Mouse (Mus musculus) midbrain, embryonic 16.5 days (tissue): ENCODE results near the gene Maff. TPM values are rescaled to one million over a fixed set of nuclear protein-coding genes. Genes with fewer than 3 reads are reported as not detected.

Source experiments
- ATAC-seq: fragments of 200-750 bp; cut with Nextera tagmentation; 2 replicates; pipeline ENCODE4 v1.8.0; 2017; ENCODE audit warnings: moderate TSS enrichment
- H3K27ac ChIP-seq: fragments of 300-500 bp; sonication (generic); 2 replicates; pipeline ENCODE4 v1.5.1; 2014; ENCODE audit warnings: mild to moderate bottlenecking, low read length, mixed read lengths
- H3K27me3 ChIP-seq: fragments of 300-500 bp; sonication (generic); 2 replicates; pipeline ENCODE4 v1.6.1; 2014; ENCODE audit warnings: low read depth, low read length, mixed read lengths; ENCODE audit not compliant: control insufficient read depth, insufficient read depth
- H3K36me3 ChIP-seq: fragments of 300-500 bp; sonication (generic); 2 replicates; pipeline ENCODE4 v1.6.1; 2014; ENCODE audit warnings: mild to moderate bottlenecking, low read length, moderate library complexity, mixed read lengths; ENCODE audit not compliant: control insufficient read depth, insufficient read depth
- H3K4me1 ChIP-seq: fragments of 300-500 bp; sonication (generic); 2 replicates; pipeline ENCODE4 v1.6.1; 2014; ENCODE audit warnings: mild to moderate bottlenecking, low read length, mixed read lengths; ENCODE audit not compliant: control insufficient read depth, insufficient read depth
- H3K4me2 ChIP-seq: fragments of 300-500 bp; sonication (generic); 2 replicates; pipeline ENCODE4 v1.6.1; 2014; ENCODE audit warnings: mild to moderate bottlenecking, low read length, mixed read lengths
- H3K4me3 ChIP-seq: fragments of 300-500 bp; sonication (generic); 2 replicates; pipeline ENCODE4 v1.5.1; 2014; ENCODE audit warnings: low read depth, mild to moderate bottlenecking, low read length, moderate library complexity, mixed read lengths
- H3K9ac ChIP-seq: fragments of 300-500 bp; sonication (generic); 2 replicates; pipeline ENCODE4 v1.6.1; 2014; ENCODE audit warnings: low read depth, low read length, mixed read lengths
- H3K9me3 ChIP-seq: fragments of 300-500 bp; sonication (generic); replicated peaks from 2 replicates; pipeline ENCODE4 v1.6.1; 2014; ENCODE audit warnings: mild to moderate bottlenecking, low read length, mixed read lengths; ENCODE audit not compliant: control insufficient read depth, poor library complexity, severe bottlenecking
- WGBS: fragments of 180-500 bp; shearing (Covaris S2); extraction: QIAGEN DNeasy Blood & Tissue Kit; methylation state at CpG from one replicate; pipeline ENCODE4 v1.1.7; 2014; 5-methylcytosine and 5-hydroxymethylcytosine counted together
- microRNA counts: library from miRNA; unstranded; fragments of <30 nt; microRNA quantifications from one replicate; lab custom pipeline; 2016
- microRNA-seq: library from miRNA; unstranded; fragments of <30 nt; microRNA quantifications from one replicate; pipeline ENCODE4, GENCODE M21; 2017
- polyA plus RNA-seq: library from polyadenylated mRNA; unstranded; fragments of >200 nt; fragmentation: Nextera tagmentation; extraction: Ambion mirVana; gene quantifications from 2 replicates; pipeline ENCODE4 v1.2.1, GENCODE M21; 2015

Maff gene
- polyA plus RNA-seq, 1 experiment from 2014 or later: 0.85 TPM

- peak within 1 kb of the TSS; percentile 76 for H3K27ac ChIP-seq
- peak within 1 kb of the TSS; percentile 93 for H3K4me3 ChIP-seq
- H3K36me3 ChIP-seq: no peaks in the 10 kb centered on the region
- peak within 1 kb of the TSS; percentile 98 for H3K9ac ChIP-seq
- H3K27me3 ChIP-seq: no peaks in the 10 kb centered on the region
- ATAC-seq: peak; percentile 89
- no peaks in the 10 kb centered on the region for H3K9me3 ChIP-seq
- peak within 1 kb of the TSS; percentile 89 for H3K4me2 ChIP-seq
- under 1% methylated on average over 80 of the region's 90 CpGs for WGBS
- peaks cover 35% of the 10 kb centered on the region for H3K4me1 ChIP-seq
Measured at GRCm38 (mm10) chr15:79402836-79403762, 56.7 kb downstream of the Maff start, which contains the start of gene Tmem184b. TSS of gene Tmem184b (minus strand) at chr15:79403569.

DNA sequence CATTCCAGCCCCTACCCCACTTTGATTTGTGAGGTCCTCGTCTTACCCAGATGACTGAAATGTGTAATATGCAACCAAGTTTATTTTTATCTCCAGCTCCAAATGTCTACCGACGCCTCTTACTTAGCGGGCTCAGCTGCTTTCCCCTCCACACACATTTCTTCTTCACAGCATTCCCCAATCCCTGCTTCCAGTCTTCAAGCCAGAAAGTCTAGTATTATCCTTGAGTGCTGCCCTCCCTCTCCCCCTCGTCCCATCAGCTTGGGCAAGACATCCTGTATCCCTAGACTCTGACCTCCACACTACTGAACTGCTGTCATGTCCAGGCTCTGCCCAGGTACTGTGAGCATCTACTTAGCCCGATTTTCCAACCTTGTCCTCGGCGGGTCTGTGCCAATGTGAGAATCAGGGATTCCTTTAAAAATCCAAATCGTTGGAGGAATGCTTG lies 57.4 kb downstream of the Maff start:
- Histone ChIP-seq H3K27ac (peak overlapping the region; percentile 76; the same call in 1 of the 2 replicates), H3K9ac (peak overlapping the region; percentile 98), H3K4me2 (peak overlapping the region; percentile 89), H3K4me3 (peak overlapping the region; percentile 93), H3K4me1 (peaks cover 35% of the 10 kb centered on the region), H3K27me3 (no peaks in the 10 kb centered on the region), H3K9me3 (no peaks in the 10 kb centered on the region), H3K36me3 (no peaks in the 10 kb centered on the region)
- 16% methylated on average over 9 of the region's 9 CpGs for WGBS
- 0 out of 2 replicates have a peak, but pooled peaks have one; percentile 7 for ATAC-seq

DNA sequence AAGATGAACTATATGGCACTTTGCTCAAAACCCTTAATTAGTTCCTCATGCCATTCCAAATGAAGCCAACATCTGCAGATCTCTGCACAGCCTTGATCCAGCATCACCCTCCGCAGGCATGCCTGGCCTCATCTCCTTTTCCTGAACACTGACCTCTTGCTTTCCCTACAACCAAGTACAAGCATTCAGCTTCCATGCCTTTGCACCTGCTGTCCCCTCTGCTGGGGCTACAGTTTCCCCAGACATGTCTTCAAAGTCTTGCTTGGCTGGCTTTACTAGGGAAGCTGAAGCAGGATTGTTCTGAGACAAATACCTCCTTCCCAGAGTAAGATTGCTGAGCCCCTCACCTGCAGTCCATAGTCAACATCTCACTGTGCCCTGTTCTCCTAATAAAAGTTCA lies 57.9 kb downstream of the Maff start:
- ATAC-seq: no peak
- WGBS: 50% methylated on average over 1 of the region's 1 CpGs
- 0 out of 2 replicates have a peak overlapping the region, but pooled peaks have one; percentile 8 for H3K9ac ChIP-seq

DNA sequence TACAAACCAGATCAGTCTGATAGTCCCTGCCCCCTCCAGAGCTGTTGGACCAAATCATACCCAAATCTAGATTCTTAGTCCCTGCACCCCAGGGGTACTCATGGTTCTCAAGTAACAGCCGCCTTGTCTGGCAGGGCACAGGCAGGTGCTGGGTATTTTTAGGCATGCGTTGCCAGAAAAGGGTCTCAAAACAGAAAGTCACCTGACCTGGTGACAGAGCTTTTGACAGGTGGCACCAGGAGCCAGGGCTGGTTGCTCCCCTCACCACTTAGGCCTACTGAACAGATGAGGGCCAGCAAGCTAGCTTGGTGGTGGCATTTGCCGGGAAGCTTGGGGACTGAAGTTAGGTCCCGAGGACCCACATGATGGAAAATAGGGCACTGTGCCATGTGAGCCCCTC lies 60.1 kb downstream of the Maff start:
- Histone ChIP-seq H3K27ac (no peak overlapping the region), H3K4me1 (peaks cover 16% of the 10 kb centered on the region), H3K27me3 (no peaks in the 10 kb centered on the region), H3K36me3 (no peaks in the 10 kb centered on the region), H3K4me2 (no peak overlapping the region), H3K4me3 (no peak overlapping the region), H3K9ac (no peak overlapping the region), H3K9me3 (no peaks in the 10 kb centered on the region)
- 83% methylated on average over 4 of the region's 4 CpGs for WGBS
- no peak for ATAC-seq

More for the DNA sequence above, 57.9 kb downstream of the Maff start:
- H3K4me3 ChIP-seq: no peak overlapping the region; the same call in 1 of the 2 replicates
- peaks cover 35% of the 10 kb centered on the region for H3K4me1 ChIP-seq
- H3K27me3 ChIP-seq: no peaks in the 10 kb centered on the region
- H3K27ac ChIP-seq: no peak overlapping the region
- H3K4me2 ChIP-seq: 0 out of 2 replicates have a peak overlapping the region, but pooled peaks have one; percentile 89
- no peaks in the 10 kb centered on the region for H3K36me3 ChIP-seq
- H3K9me3 ChIP-seq: no peaks in the 10 kb centered on the region

MicroRNAs encoded within 50 kb of the gene (microRNA counts, 519-probe panel; counts per million panel counts)
- microRNA mmu-miR-1943 (lab: Ali Mortazavi, UCI): 1,966 counts per million, percentile 46 among the panel's probes with 10 or more counts

Small RNAs within 50 kb of the gene (microRNA-seq; reads per million reads assigned to microRNA genes)
- gene Mir1943: 1.9 reads per million, percentile 5 among the genes with 10 or more reads in this experiment

Other genes with a start within 250 kb of the Maff start
- 12.0 and 12.7 TPM in 2 replicates for gene Micall1, start 237.7 kb upstream of the Maff start, polyA plus RNA-seq
- gene Polr2f, start 205.6 kb upstream of the Maff start, polyA plus RNA-seq: 266 and 286 TPM in 2 replicates
- gene 1700088E04Rik, start 205.4 kb upstream of the Maff start, polyA plus RNA-seq: 18.8 and 19.1 TPM in 2 replicates
- gene Sox10, start 181.4 kb upstream of the Maff start, polyA plus RNA-seq: 3.0 and 3.8 TPM in 2 replicates
- 109 and 110 TPM in 2 replicates for gene Pick1, start 117.4 kb upstream of the Maff start, polyA plus RNA-seq
- gene Gm49486, start 117.2 kb upstream of the Maff start, polyA plus RNA-seq: 0.47 and 1.3 TPM in 2 replicates
- gene Slc16a8, start 91.9 kb upstream of the Maff start, polyA plus RNA-seq: 0.40 and 0.61 TPM in 2 replicates
- gene Baiap2l2, start 61.1 kb upstream of the Maff start, polyA plus RNA-seq: 1.3 and 3.6 TPM in 2 replicates
- 29.8 and 35.3 TPM in 2 replicates for gene Pla2g6, start 18.2 kb upstream of the Maff start, polyA plus RNA-seq
- gene Tmem184b, start 56.9 kb downstream of the Maff start, polyA plus RNA-seq: 42.5 and 43.2 TPM in 2 replicates
- 193 and 218 TPM in 2 replicates for gene Csnk1e, start 108.9 kb downstream of the Maff start, polyA plus RNA-seq
- gene Kcnj4, start 158.6 kb downstream of the Maff start, polyA plus RNA-seq: not detected in 2 replicates
- 7.5 and 9.3 TPM in 2 replicates for gene Kdelr3, start 169.8 kb downstream of the Maff start, polyA plus RNA-seq
- gene Ddx17, start 200.1 kb downstream of the Maff start, polyA plus RNA-seq: 49.8 and 56.8 TPM in 2 replicates